Mouse (Mus musculus) heart, embryonic 12.5 days (tissue): ENCODE data around the gene B4galt5. TPM values are rescaled to one million over a fixed set of nuclear protein-coding genes. Genes with fewer than 3 reads are reported as not detected.
"Not testable (repeated sequence)": the region's sequence is repeated elsewhere in the genome, so short reads cannot be mapped to it uniquely, and the experiment has no call there.

Experiments used
- ATAC-seq: fragments of 200-750 bp; cut with Nextera tagmentation; 2 replicates; pipeline ENCODE4 v1.8.0; 2017; ENCODE audit warnings: moderate TSS enrichment, moderate library complexity; ENCODE audit not compliant: insufficient number of reproducible peaks, low FRiP score
- H3K27ac ChIP-seq: fragments of 300-500 bp; sonication (generic); 2 replicates; pipeline ENCODE4 v1.5.1; 2016; ENCODE audit warnings: mild to moderate bottlenecking, moderate library complexity; ENCODE audit not compliant: poor library complexity, severe bottlenecking
- H3K27me3 ChIP-seq: fragments of 300-500 bp; sonication (generic); replicated peaks from 2 replicates; pipeline ENCODE4 v1.6.1; 2016; ENCODE audit warnings: mild to moderate bottlenecking, moderate library complexity
- H3K36me3 ChIP-seq: fragments of 300-500 bp; sonication (generic); 2 replicates; pipeline ENCODE4 v1.6.1; 2016; ENCODE audit warnings: mild to moderate bottlenecking, moderate library complexity
- H3K4me1 ChIP-seq: fragments of 300-500 bp; sonication (generic); replicated peaks from 2 replicates; pipeline ENCODE4 v1.6.1; 2016; ENCODE audit warnings: mild to moderate bottlenecking
- H3K4me2 ChIP-seq: fragments of 300-500 bp; sonication (generic); 2 replicates; pipeline ENCODE4 v1.6.1; 2016; ENCODE audit warnings: mild to moderate bottlenecking, moderate library complexity
- H3K4me3 ChIP-seq: fragments of 300-500 bp; sonication (generic); 2 replicates; pipeline ENCODE4 v1.5.1; 2016; ENCODE audit warnings: mild to moderate bottlenecking
- H3K9ac ChIP-seq: fragments of 300-500 bp; sonication (generic); 2 replicates; pipeline ENCODE4 v1.6.1; 2016; ENCODE audit warnings: mild to moderate bottlenecking, moderate library complexity
- H3K9me3 ChIP-seq: fragments of 300-500 bp; sonication (generic); replicated peaks from 2 replicates; pipeline ENCODE4 v1.6.1; 2016; ENCODE audit warnings: mild to moderate bottlenecking, moderate library complexity
- WGBS: fragments of 180-500 bp; shearing (Covaris S2); methylation state at CpG from one replicate; pipeline ENCODE4 v1.1.7; 2016; 5-methylcytosine and 5-hydroxymethylcytosine counted together
- polyA plus RNA-seq: library from polyadenylated mRNA; unstranded; fragments of >200 nt; fragmentation: Nextera tagmentation; extraction: Ambion mirVana; gene quantifications from 2 replicates; pipeline ENCODE4 v1.2.1, GENCODE M21; 2016

The B4galt5 gene
- polyA plus RNA-seq = 14.9 and 21.1 TPM in 2 replicates

- Histone ChIP-seq H3K4me2 (peak within 1 kb of the TSS; percentile 81), H3K27me3 (no peaks in the 10 kb centered on the region), H3K9ac (peak within 1 kb of the TSS; percentile 88), H3K27ac (peak within 1 kb of the TSS; percentile 79), H3K4me1 (peaks cover 53% of the 10 kb centered on the region), H3K36me3 (no peaks in the 10 kb centered on the region), H3K4me3 (peak within 1 kb of the TSS; percentile 83), H3K9me3 (no peaks in the 10 kb centered on the region)
- peak; percentile 21 for ATAC-seq
- WGBS = 1% methylated on average over 91 of the region's 111 CpGs
These were observed at the start of gene B4galt5 for GRCm38 (mm10) chr2:167348376-167349282. TSS of gene B4galt5 (minus strand) at chr2:167349183.

- WGBS = 94% methylated on average over 9 of the region's 9 CpGs
- not testable (repeated sequence) for H3K27me3 ChIP-seq, H3K27ac ChIP-seq, H3K4me3 ChIP-seq, H3K9ac ChIP-seq, H3K4me2 ChIP-seq, ATAC-seq, H3K9me3 ChIP-seq, H3K4me1 ChIP-seq, H3K36me3 ChIP-seq
These were observed 47.4 kb upstream of the B4galt5 start for GRCm38 (mm10) chr2:167396420-167396819.

GRCm38 (mm10) chr2:167394426-167394825, 45.4 kb upstream of the B4galt5 start:
- Histone ChIP-seq H3K9ac (no peak overlapping the region), H3K4me1 (no peaks in the 10 kb centered on the region), H3K27ac (no peak overlapping the region), H3K9me3 (no peaks in the 10 kb centered on the region; the same call in 1 of the 2 replicates), H3K4me2 (no peak overlapping the region), H3K4me3 (no peak overlapping the region), H3K36me3 (no peaks in the 10 kb centered on the region), H3K27me3 (no peaks in the 10 kb centered on the region)
- WGBS = 65% methylated on average over 7 of the region's 7 CpGs
- no peak for ATAC-seq

- 63% methylated on average over 6 of the region's 6 CpGs for WGBS
- Histone ChIP-seq H3K27ac (no peak overlapping the region), H3K27me3 (no peaks in the 10 kb centered on the region), H3K4me2 (no peak overlapping the region), H3K4me3 (no peak overlapping the region), H3K36me3 (no peaks in the 10 kb centered on the region), H3K9me3 (no peaks in the 10 kb centered on the region; the same call in 1 of the 2 replicates), H3K9ac (no peak overlapping the region), H3K4me1 (peaks cover 24% of the 10 kb centered on the region)
- no peak for ATAC-seq
These were observed 38.0 kb upstream of the B4galt5 start for GRCm38 (mm10) chr2:167386998-167387397.

- Histone ChIP-seq H3K27ac (no peak overlapping the region), H3K9me3 (no peaks in the 10 kb centered on the region; the same call in 1 of the 2 replicates), H3K27me3 (no peaks in the 10 kb centered on the region), H3K4me2 (no peak overlapping the region), H3K36me3 (no peaks in the 10 kb centered on the region), H3K4me1 (peaks cover 24% of the 10 kb centered on the region), H3K9ac (no peak overlapping the region), H3K4me3 (no peak overlapping the region)
- ATAC-seq = no peak
- 83% methylated on average over 4 of the region's 4 CpGs for whole genome bisulfite sequencing
These were observed 37.5 kb upstream of the B4galt5 start for GRCm38 (mm10) chr2:167386456-167386855.

- H3K9ac ChIP-seq = no peak overlapping the region
- H3K27me3 ChIP-seq = no peaks in the 10 kb centered on the region
- H3K4me1 ChIP-seq = peaks cover 28% of the 10 kb centered on the region
- WGBS = 31% methylated on average over 13 of the region's 13 CpGs
- no peaks in the 10 kb centered on the region for H3K9me3 ChIP-seq
- H3K4me3 ChIP-seq = no peak overlapping the region
- H3K36me3 ChIP-seq = no peaks in the 10 kb centered on the region
- H3K27ac ChIP-seq = no peak overlapping the region; the same call in 1 of the 2 replicates
- peak; percentile 51; the same call in 1 of the 2 replicates for ATAC-seq
- H3K4me2 ChIP-seq = no peak overlapping the region
These were observed 34.7 kb upstream of the B4galt5 start for GRCm38 (mm10) chr2:167383666-167384083.

GRCm38 (mm10) chr2:167382389-167382788, 33.4 kb upstream of the B4galt5 start:
- Histone ChIP-seq H3K4me1 (peaks cover 33% of the 10 kb centered on the region), H3K4me3 (no peak overlapping the region), H3K36me3 (no peaks in the 10 kb centered on the region), H3K27me3 (no peaks in the 10 kb centered on the region), H3K4me2 (no peak overlapping the region), H3K9me3 (no peaks in the 10 kb centered on the region), H3K27ac (no peak overlapping the region), H3K9ac (no peak overlapping the region)
- no peak for ATAC-seq
- WGBS = 83% methylated on average over 7 of the region's 7 CpGs

- peaks cover 28% of the 10 kb centered on the region for H3K4me1 ChIP-seq
- no peak overlapping the region for H3K4me2 ChIP-seq
- no peak overlapping the region for H3K9ac ChIP-seq
- H3K4me3 ChIP-seq = no peak overlapping the region
- H3K27ac ChIP-seq = no peak overlapping the region
- WGBS = 56% methylated on average over 7 of the region's 7 CpGs
- no peaks in the 10 kb centered on the region for H3K9me3 ChIP-seq
- ATAC-seq = no peak
- H3K36me3 ChIP-seq = no peaks in the 10 kb centered on the region
- no peaks in the 10 kb centered on the region for H3K27me3 ChIP-seq
These were observed 32.6 kb upstream of the B4galt5 start for GRCm38 (mm10) chr2:167381596-167381995.

- no peaks in the 10 kb centered on the region for H3K27me3 ChIP-seq
- H3K9me3 ChIP-seq = no peaks in the 10 kb centered on the region
- no peak overlapping the region for H3K4me3 ChIP-seq
- peaks cover 34% of the 10 kb centered on the region for H3K4me1 ChIP-seq
- no peaks in the 10 kb centered on the region for H3K36me3 ChIP-seq
- no peak overlapping the region for H3K9ac ChIP-seq
- no peak overlapping the region for H3K4me2 ChIP-seq
- ATAC-seq = no peak
- 66% methylated on average over 7 of the region's 7 CpGs for WGBS
- H3K27ac ChIP-seq = no peak overlapping the region
These were observed 31.8 kb upstream of the B4galt5 start for GRCm38 (mm10) chr2:167380615-167381285.

- WGBS = 47% methylated on average over 4 of the region's 4 CpGs
- Histone ChIP-seq H3K9ac (no peak overlapping the region), H3K27ac (no peak overlapping the region)
These were observed 30.0 kb upstream of the B4galt5 start for GRCm38 (mm10) chr2:167378972-167379371.

GRCm38 (mm10) chr2:167377697-167378096, 28.7 kb upstream of the B4galt5 start:
- Histone ChIP-seq H3K27me3 (no peaks in the 10 kb centered on the region), H3K4me2 (no peak overlapping the region), H3K4me1 (peaks cover 23% of the 10 kb centered on the region), H3K4me3 (no peak overlapping the region), H3K27ac (no peak overlapping the region), H3K9me3 (no peaks in the 10 kb centered on the region), H3K36me3 (no peaks in the 10 kb centered on the region), H3K9ac (no peak overlapping the region)
- 46% methylated on average over 3 of the region's 3 CpGs for WGBS
- no peak for ATAC-seq

More at GRCm38 (mm10) chr2:167378972-167379371, 30.0 kb upstream of the B4galt5 start:
- Histone ChIP-seq H3K9me3 (no peaks in the 10 kb centered on the region), H3K4me3 (no peak overlapping the region), H3K4me1 (peaks cover 29% of the 10 kb centered on the region), H3K4me2 (no peak overlapping the region), H3K27me3 (no peaks in the 10 kb centered on the region), H3K36me3 (no peaks in the 10 kb centered on the region)
- no peak for ATAC-seq
